Mouse (Mus musculus): ENCODE measurements around the gene Trappc3l. TPM values are rescaled to one million over a fixed set of nuclear protein-coding genes. Genes with fewer than 3 reads are reported as not detected.

Gene Trappc3l
- total RNA-seq, 4 experiments from 2014 or later = not detected

Other genes starting within 250 kb of the Trappc3l start
- gene Sult3a1, start 179.9 kb upstream of the Trappc3l start, total RNA-seq (2022) = not detected
- gene Rsph4a, start 132.5 kb upstream of the Trappc3l start, total RNA-seq (2022) = not detected
- gene Zup1, start 86.3 kb upstream of the Trappc3l start, total RNA-seq (2022) = 1 to 10 TPM; 5.1 to 7.4 (median 6.4) TPM
- gene Rwdd1, start 18.0 kb upstream of the Trappc3l start, total RNA-seq (2022) = 100 to 1,000 TPM; 111 to 118 (median 114) TPM
- not detected for gene Calhm4, start 6.7 kb downstream of the Trappc3l start, total RNA-seq (2022)
- gene Calhm5, start 58.9 kb downstream of the Trappc3l start, total RNA-seq (2022) = 1 to 10 TPM in 1 of 4 experiments, under 1 TPM in 3; 0.63 to 1.1 (median 0.81) TPM
- under 1 TPM in 2 of 4 experiments, not detected in 2; 0.24 to 0.26 TPM for gene Calhm6, start 90.4 kb downstream of the Trappc3l start, total RNA-seq (2022)
- 1 to 10 TPM; 3.8 to 5.7 (median 4.9) TPM for gene Dse, start 170.1 kb downstream of the Trappc3l start, total RNA-seq (2022)
- 10 to 100 TPM; 65.2 to 73.0 (median 68.1) TPM for gene Tspyl1, start 244.6 kb downstream of the Trappc3l start, total RNA-seq (2022)